Mouse (Mus musculus): ENCODE data around the gene Gm13178. TPM values are rescaled to one million over a fixed set of nuclear protein-coding genes. Genes with fewer than 3 reads are reported as not detected.

The Gm13178 gene
- total RNA-seq (2014; rRNA removed) (not detected in 2 replicates), polyA plus RNA-seq (2015; fragmentation: Nextera tagmentation; extraction: Ambion mirVana) (not detected in 2 replicates)

- ATAC-seq (ENCODE audit: low FRiP score), result no peak
- no peak within 1 kb of the TSS for H3K4me2 ChIP-seq (ENCODE audit: low read depth, low read length, poor library complexity, severe bottlenecking)
- H3K9me3 ChIP-seq (ENCODE audit: low read length), result peaks cover 21% of the 10 kb centered on the region; the same call in 1 of the 2 replicates
- H3K4me3 ChIP-seq (ENCODE audit: low read depth, low read length), result no peak within 1 kb of the TSS
- 94% methylated on average over 1 of the region's 1 CpGs for WGBS
- TF ChIP-seq CTCF (IDR thresholded peaks at IDR 0.05), result no peak
- H3K36me3 ChIP-seq (ENCODE audit: insufficient read depth, low read length), result no peaks in the 10 kb centered on the region
- no peak within 1 kb of the TSS for H3K27ac ChIP-seq (ENCODE audit: low read depth, low read length)
- H3K9ac ChIP-seq (replicated peaks; ENCODE audit: low read length, poor library complexity, severe bottlenecking), result no peak within 1 kb of the TSS
- no peaks in the 10 kb centered on the region for H3K27me3 ChIP-seq (ENCODE audit: insufficient read depth, low read length)
- DNase-seq (ENCODE audit: low spot score), result no peak
- no peaks in the 10 kb centered on the region for H3K4me1 ChIP-seq (ENCODE audit: insufficient read depth, low read length)
Observed at GRCm38 (mm10) chr4:144721304-144721703, at the start of gene Gm13178. TSS of gene Gm13178 (minus strand) at chr4:144721404.

- no peak overlapping the region for H3K4me2 ChIP-seq (ENCODE audit: low read depth, low read length, poor library complexity, severe bottlenecking)
- peak; percentile 64 for TF ChIP-seq CTCF (IDR thresholded peaks at IDR 0.05)
- H3K27ac ChIP-seq (ENCODE audit: low read depth, low read length), result no peak overlapping the region
- H3K4me1 ChIP-seq (ENCODE audit: insufficient read depth, low read length), result no peaks in the 10 kb centered on the region
- DNase-seq (ENCODE audit: low spot score) (peak; percentile 75), ATAC-seq (ENCODE audit: low FRiP score) (no peak)
- no peak overlapping the region for H3K9ac ChIP-seq (replicated peaks; ENCODE audit: low read length, poor library complexity, severe bottlenecking)
- no peaks in the 10 kb centered on the region for H3K36me3 ChIP-seq (ENCODE audit: insufficient read depth, low read length)
- 41% methylated on average over 2 of the region's 2 CpGs for WGBS
- H3K9me3 ChIP-seq (ENCODE audit: low read length), result 0 out of 2 replicates have a peak, but pooled peaks cover 6% of the 10 kb centered on the region
- H3K27me3 ChIP-seq (ENCODE audit: insufficient read depth, low read length), result no peaks in the 10 kb centered on the region
- H3K4me3 ChIP-seq (ENCODE audit: low read depth, low read length), result no peak overlapping the region
Observed at GRCm38 (mm10) chr4:144765722-144766121, 44.5 kb upstream of the Gm13178 start.

- DNase-seq (ENCODE audit: low spot score) (peak; percentile 5), ATAC-seq (ENCODE audit: low FRiP score) (no peak)
- no peak overlapping the region for H3K27ac ChIP-seq (ENCODE audit: low read depth, low read length)
- no peaks in the 10 kb centered on the region for H3K27me3 ChIP-seq (ENCODE audit: insufficient read depth, low read length)
- H3K9ac ChIP-seq (replicated peaks; ENCODE audit: low read length, poor library complexity, severe bottlenecking), result no peak overlapping the region
- H3K4me1 ChIP-seq (ENCODE audit: insufficient read depth, low read length), result no peaks in the 10 kb centered on the region
- WGBS, result 81% methylated on average over 1 of the region's 1 CpGs
- no peaks in the 10 kb centered on the region for H3K36me3 ChIP-seq (ENCODE audit: insufficient read depth, low read length)
- TF ChIP-seq CTCF (IDR thresholded peaks at IDR 0.05), result no peak
- H3K4me3 ChIP-seq (ENCODE audit: low read depth, low read length), result no peak overlapping the region
- peaks cover 10% of the 10 kb centered on the region; the same call in 1 of the 2 replicates for H3K9me3 ChIP-seq (ENCODE audit: low read length)
- no peak overlapping the region for H3K4me2 ChIP-seq (ENCODE audit: low read depth, low read length, poor library complexity, severe bottlenecking)
Observed at GRCm38 (mm10) chr4:144749139-144749538, 27.9 kb upstream of the Gm13178 start.

- Histone ChIP-seq H3K9me3 (ENCODE audit: low read length) (peaks cover 23% of the 10 kb centered on the region; the same call in 1 of the 2 replicates), H3K4me2 (ENCODE audit: low read depth, low read length, poor library complexity, severe bottlenecking) (no peak overlapping the region), H3K36me3 (ENCODE audit: insufficient read depth, low read length) (no peaks in the 10 kb centered on the region), H3K4me1 (ENCODE audit: insufficient read depth, low read length) (no peaks in the 10 kb centered on the region), H3K27me3 (ENCODE audit: insufficient read depth, low read length) (no peaks in the 10 kb centered on the region), H3K27ac (ENCODE audit: low read depth, low read length) (no peak overlapping the region), H3K4me3 (ENCODE audit: low read depth, low read length) (no peak overlapping the region), H3K9ac (replicated peaks; ENCODE audit: low read length, poor library complexity, severe bottlenecking) (no peak overlapping the region)
- ATAC-seq (ENCODE audit: low FRiP score) (no peak), DNase-seq (ENCODE audit: low spot score) (no peak)
- 75% methylated on average over 1 of the region's 1 CpGs for WGBS
- TF ChIP-seq CTCF (IDR thresholded peaks at IDR 0.05), result no peak
Observed at GRCm38 (mm10) chr4:144719691-144720090, 1.5 kb downstream of the Gm13178 start.

GRCm38 (mm10) chr4:144718288-144718687 is 2.9 kb downstream of the Gm13178 start:
- H3K27ac ChIP-seq (ENCODE audit: low read depth, low read length), result no peak overlapping the region
- no peak for TF ChIP-seq CTCF (IDR thresholded peaks at IDR 0.05)
- H3K4me1 ChIP-seq (ENCODE audit: insufficient read depth, low read length), result no peaks in the 10 kb centered on the region
- H3K9ac ChIP-seq (replicated peaks; ENCODE audit: low read length, poor library complexity, severe bottlenecking), result no peak overlapping the region
- WGBS, result 79% methylated on average over 1 of the region's 1 CpGs
- H3K27me3 ChIP-seq (ENCODE audit: insufficient read depth, low read length), result no peaks in the 10 kb centered on the region
- H3K9me3 ChIP-seq (ENCODE audit: low read length), result peaks cover 23% of the 10 kb centered on the region; the same call in 1 of the 2 replicates
- ATAC-seq (ENCODE audit: low FRiP score), result peak; percentile 20; the same call in 1 of the 2 replicates
- H3K4me2 ChIP-seq (ENCODE audit: low read depth, low read length, poor library complexity, severe bottlenecking), result no peak overlapping the region
- no peak overlapping the region for H3K4me3 ChIP-seq (ENCODE audit: low read depth, low read length)
- H3K36me3 ChIP-seq (ENCODE audit: insufficient read depth, low read length), result no peaks in the 10 kb centered on the region
- no peak for DNase-seq (ENCODE audit: low spot score)

- no peak for ATAC-seq (ENCODE audit: low FRiP score)
- 54% methylated on average over 2 of the region's 2 CpGs for WGBS
- H3K27ac ChIP-seq (ENCODE audit: low read depth, low read length), result no peak within 1 kb of the TSS
Observed at GRCm38 (mm10) chr4:144686268-144686667, 34.9 kb downstream of the Gm13178 start, which contains the start of gene Gm436. TSS of gene Gm436 (minus strand) at chr4:144686368.

More at GRCm38 (mm10) chr4:144686268-144686667, 34.9 kb downstream of the Gm13178 start, which contains the start of gene Gm436:
- no peaks in the 10 kb centered on the region for H3K36me3 ChIP-seq (ENCODE audit: insufficient read depth, low read length)
- no peak for DNase-seq (ENCODE audit: low spot score)
- H3K4me1 ChIP-seq (ENCODE audit: insufficient read depth, low read length), result no peaks in the 10 kb centered on the region
- H3K9me3 ChIP-seq (ENCODE audit: low read length), result peaks cover 15% of the 10 kb centered on the region; the same call in 1 of the 2 replicates
- no peak within 1 kb of the TSS for H3K4me2 ChIP-seq (ENCODE audit: low read depth, low read length, poor library complexity, severe bottlenecking)
- H3K9ac ChIP-seq (replicated peaks; ENCODE audit: low read length, poor library complexity, severe bottlenecking), result no peak within 1 kb of the TSS
- no peak for TF ChIP-seq CTCF (IDR thresholded peaks at IDR 0.05)
- no peaks in the 10 kb centered on the region for H3K27me3 ChIP-seq (ENCODE audit: insufficient read depth, low read length)
- no peak within 1 kb of the TSS for H3K4me3 ChIP-seq (ENCODE audit: low read depth, low read length)

Other genes starting within 250 kb of the Gm13178 start
- not detected in 2 replicates for gene 9430007A20Rik, start 201.6 kb downstream of the Gm13178 start, total RNA-seq (2014; rRNA removed)
- gene 9430007A20Rik, start 201.6 kb downstream of the Gm13178 start, polyA plus RNA-seq (2015; fragmentation: Nextera tagmentation; extraction: Ambion mirVana), result not detected in 2 replicates
- gene Gm13124, start 156.3 kb downstream of the Gm13178 start, total RNA-seq (2014; rRNA removed), result not detected in 2 replicates
- gene Gm13124, start 156.3 kb downstream of the Gm13178 start, polyA plus RNA-seq (2015; fragmentation: Nextera tagmentation; extraction: Ambion mirVana), result not detected in 2 replicates
- gene Aadacl4, start 107.7 kb downstream of the Gm13178 start, total RNA-seq (2014; rRNA removed), result not detected in 2 replicates
- gene Aadacl4, start 107.7 kb downstream of the Gm13178 start, polyA plus RNA-seq (2015; fragmentation: Nextera tagmentation; extraction: Ambion mirVana), result not detected in 2 replicates
- gene Gm436, start 35.0 kb downstream of the Gm13178 start, total RNA-seq (2014; rRNA removed), result not detected in 2 replicates
- not detected in 2 replicates for gene Gm436, start 35.0 kb downstream of the Gm13178 start, polyA plus RNA-seq (2015; fragmentation: Nextera tagmentation; extraction: Ambion mirVana)
- not detected in 2 replicates for gene Gm438, start 65.2 kb upstream of the Gm13178 start, total RNA-seq (2014; rRNA removed)
- not detected in 2 replicates for gene Gm438, start 65.2 kb upstream of the Gm13178 start, polyA plus RNA-seq (2015; fragmentation: Nextera tagmentation; extraction: Ambion mirVana)
- 24.3 and 31.0 TPM in 2 replicates for gene Dhrs3, start 171.4 kb upstream of the Gm13178 start, total RNA-seq (2014; rRNA removed)
- 29.8 and 39.2 TPM in 2 replicates for gene Dhrs3, start 171.4 kb upstream of the Gm13178 start, polyA plus RNA-seq (2015; fragmentation: Nextera tagmentation; extraction: Ambion mirVana)

Measured in midbrain, postnatal 0 days (tissue).